Mouse (Mus musculus) cerebellum, postnatal 4 days (tissue): Measurements from ENCODE around the gene Wdr5.
A peak's percentile ranks its signal among the peaks of the same experiment; 100 is the strongest.

ENCODE experiments used
- DNase-seq, 2 experiments: peaks; one replicate each; pipeline ENCODE4 v3.0.0; 2022; ENCODE audit warnings: low spot score in 2 of 2, mixed read lengths in 1 of 2

The Wdr5 gene

GRCm38 (mm10) chr2:27548664-27549369, 33.9 kb downstream of the Wdr5 start:
- DNase-seq: no peak

- DNase-seq: peak; percentile 49 to 86
These were observed 37.8 kb downstream of the Wdr5 start for GRCm38 (mm10) chr2:27552620-27553287.

GRCm38 (mm10) chr2:27554308-27554707, 39.4 kb downstream of the Wdr5 start:
- DNase-seq: no peak

- DNase-seq: no peak
These were observed 42.0 kb downstream of the Wdr5 start for GRCm38 (mm10) chr2:27556921-27557320.

- DNase-seq: no peak
These were observed 45.8 kb downstream of the Wdr5 start for GRCm38 (mm10) chr2:27560708-27561123.

GRCm38 (mm10) chr2:27561159-27561558, 46.2 kb downstream of the Wdr5 start:
- no peak for DNase-seq

- no peak for DNase-seq
These were observed 46.9 kb downstream of the Wdr5 start for GRCm38 (mm10) chr2:27561829-27562228.

GRCm38 (mm10) chr2:27563641-27564148, 48.7 kb downstream of the Wdr5 start:
- no peak for DNase-seq

GRCm38 (mm10) chr2:27564694-27565093, 49.7 kb downstream of the Wdr5 start:
- no peak for DNase-seq

GRCm38 (mm10) chr2:27565316-27566103, 50.6 kb downstream of the Wdr5 start:
- DNase-seq: no peak

- no peak for DNase-seq
These were observed 55.9 kb downstream of the Wdr5 start for GRCm38 (mm10) chr2:27570856-27571255.

- no peak for DNase-seq
These were observed 57.4 kb downstream of the Wdr5 start for GRCm38 (mm10) chr2:27572261-27572793.

- DNase-seq: peak in 1 of 2 experiments; percentile 48
These were observed 58.1 kb downstream of the Wdr5 start for GRCm38 (mm10) chr2:27572928-27573627.

- no peak for DNase-seq
These were observed 58.6 kb downstream of the Wdr5 start for GRCm38 (mm10) chr2:27573628-27573966.

- no peak for DNase-seq
These were observed 61.5 kb downstream of the Wdr5 start for GRCm38 (mm10) chr2:27576416-27576815.

- no peak for DNase-seq
These were observed 63.6 kb downstream of the Wdr5 start for GRCm38 (mm10) chr2:27578552-27578951.

- no peak for DNase-seq
These were observed 67.2 kb downstream of the Wdr5 start for GRCm38 (mm10) chr2:27582112-27582511.

- DNase-seq: peak in 1 of 2 experiments; percentile 44
These were observed 68.1 kb downstream of the Wdr5 start for GRCm38 (mm10) chr2:27583019-27583418.

GRCm38 (mm10) chr2:27584546-27584945, 69.6 kb downstream of the Wdr5 start:
- no peak for DNase-seq
